Mouse (Mus musculus): ENCODE measurements around the gene Pla2g2d. TPM values are rescaled to one million over a fixed set of nuclear protein-coding genes. Genes with fewer than 3 reads are reported as not detected.

The Pla2g2d gene
- polyA plus RNA-seq, 1 experiment from 2014 or later, result 0.20 TPM

DNA sequence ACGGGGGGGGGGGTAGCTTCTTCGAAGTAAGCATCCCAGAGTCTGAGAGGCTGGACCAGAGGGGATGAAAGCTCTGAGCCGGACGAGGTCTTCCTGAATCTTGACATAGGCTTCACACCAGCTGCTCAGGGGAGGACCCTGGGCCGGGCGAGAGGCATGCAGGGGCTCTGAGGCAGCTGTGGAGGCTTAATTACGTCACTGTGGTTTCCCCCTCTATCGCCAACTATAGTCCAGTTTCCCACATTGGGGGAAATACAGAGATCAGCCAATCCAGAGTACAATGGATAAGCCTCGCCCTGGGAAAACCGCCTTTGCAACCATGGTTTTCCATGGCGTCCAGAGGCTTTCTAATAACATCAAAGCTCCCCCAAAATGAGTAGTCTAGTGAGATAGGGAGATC is 51.6 kb downstream of the Pla2g2d start:
- no peaks in the 10 kb centered on the region for H3K9me3 ChIP-seq (replicated peaks; ENCODE audit: control insufficient read depth, low read length, poor library complexity, severe bottlenecking)
- no peaks in the 10 kb centered on the region for H3K36me3 ChIP-seq (ENCODE audit: control insufficient read depth, insufficient read depth, low read length)
- no peak overlapping the region for H3K4me2 ChIP-seq (ENCODE audit: low read length)
- no peak overlapping the region for H3K9ac ChIP-seq (ENCODE audit: low read depth, low read length)
- H3K4me3 ChIP-seq (ENCODE audit: low read depth, low read length), result no peak overlapping the region
- ATAC-seq, result no peak
- H3K4me1 ChIP-seq (ENCODE audit: control insufficient read depth, insufficient read depth, low read length), result no peaks in the 10 kb centered on the region
- 53% methylated on average over 11 of the region's 11 CpGs for WGBS
- H3K27me3 ChIP-seq (ENCODE audit: control insufficient read depth, insufficient read depth, low read depth, low read length), result no peaks in the 10 kb centered on the region
- H3K27ac ChIP-seq (ENCODE audit: low read length), result no peak overlapping the region

Other genes with a start within 250 kb of the Pla2g2d start
- gene Vwa5b1, start 139.9 kb upstream of the Pla2g2d start, polyA plus RNA-seq (2015; fragmentation: Nextera tagmentation; extraction: Ambion mirVana), result 2.3 and 2.8 TPM in 2 replicates
- gene Pla2g2c, start 50.9 kb upstream of the Pla2g2d start, polyA plus RNA-seq (2015; fragmentation: Nextera tagmentation; extraction: Ambion mirVana), result 0.25 and 0.30 TPM in 2 replicates
- 4.7 and 5.4 TPM in 2 replicates for gene Ubxn10, start 38.6 kb upstream of the Pla2g2d start, polyA plus RNA-seq (2015; fragmentation: Nextera tagmentation; extraction: Ambion mirVana)
- 0.11 TPM in 1 of 2 replicates, not detected in the other for gene Pla2g2f, start 18.1 kb upstream of the Pla2g2d start, polyA plus RNA-seq (2015; fragmentation: Nextera tagmentation; extraction: Ambion mirVana)
- 0.79 and 1.1 TPM in 2 replicates for gene Pla2g5, start 87.7 kb downstream of the Pla2g2d start, polyA plus RNA-seq (2015; fragmentation: Nextera tagmentation; extraction: Ambion mirVana)
- not detected in 2 replicates for gene Gm13030, start 98.2 kb downstream of the Pla2g2d start, polyA plus RNA-seq (2015; fragmentation: Nextera tagmentation; extraction: Ambion mirVana)
- gene Pla2g2e, start 102.2 kb downstream of the Pla2g2d start, polyA plus RNA-seq (2015; fragmentation: Nextera tagmentation; extraction: Ambion mirVana), result not detected in 2 replicates
- 2.3 and 2.4 TPM in 2 replicates for gene Otud3, start 138.2 kb downstream of the Pla2g2d start, polyA plus RNA-seq (2015; fragmentation: Nextera tagmentation; extraction: Ambion mirVana)
- not detected in 2 replicates for gene Rnf186, start 191.4 kb downstream of the Pla2g2d start, polyA plus RNA-seq (2015; fragmentation: Nextera tagmentation; extraction: Ambion mirVana)
- 0.62 and 0.84 TPM in 2 replicates for gene Tmco4, start 197.2 kb downstream of the Pla2g2d start, polyA plus RNA-seq (2015; fragmentation: Nextera tagmentation; extraction: Ambion mirVana)